Mouse (Mus musculus): ENCODE measurements around the gene Ccdc14.

- TF ChIP-seq CTCF (IDR thresholded peaks at IDR 0.05; ENCODE audit: low read depth, low read length) (no peak), POLR2A (IDR thresholded peaks at IDR 0.05; ENCODE audit: borderline replicate concordance, low read depth, low read length) (no peak)
Measured at GRCm38 (mm10) chr16:34690334-34691144, at the start of gene Ccdc14.

Measured in bone marrow macrophage, adult 2 months (primary cell).